Mouse (Mus musculus) thymus, adult 2 months (tissue): ENCODE measurements around the gene Sema6d. TPM values are rescaled to one million over a fixed set of nuclear protein-coding genes. Genes with fewer than 3 reads are reported as not detected.

Experiments used
- DNase-seq: peaks from one replicate; pipeline ENCODE4 v3.0.0; 2021
- H3K27ac ChIP-seq: fragments of 200-500 bp; 2 replicates; pipeline ENCODE4 v1.5.1; 2012; ENCODE audit warnings: low read length, control low read depth; ENCODE audit not compliant: control insufficient read depth, insufficient read depth
- H3K27me3 ChIP-seq: fragments of 200-500 bp; 2 replicates; pipeline ENCODE4 v1.6.1; 2012; ENCODE audit warnings: mild to moderate bottlenecking, low read length, moderate library complexity, mixed read lengths; ENCODE audit not compliant: control insufficient read depth, insufficient read depth
- H3K36me3 ChIP-seq: fragments of 200-500 bp; 2 replicates; pipeline ENCODE4 v1.6.1; 2012; ENCODE audit warnings: mild to moderate bottlenecking, low read length, moderate library complexity; ENCODE audit not compliant: control insufficient read depth, insufficient read depth
- H3K4me1 ChIP-seq: fragments of 200-500 bp; replicated peaks from 2 replicates; pipeline ENCODE4 v1.6.1; 2012; ENCODE audit warnings: low read length; ENCODE audit not compliant: control insufficient read depth, insufficient read depth
- H3K4me3 ChIP-seq: fragments of 200-500 bp; 2 replicates; pipeline ENCODE4 v1.5.1; 2012; ENCODE audit warnings: mild to moderate bottlenecking, low read length, control low read depth, moderate library complexity; ENCODE audit not compliant: control insufficient read depth, insufficient read depth
- CTCF ChIP-seq: fragments of 200-500 bp; IDR thresholded peaks from 2 replicates; pipeline ENCODE4 v1.5.1; 2012; ENCODE audit warnings: mild to moderate bottlenecking, control low read depth, low read length, moderate library complexity, borderline replicate concordance; ENCODE audit not compliant: control insufficient read depth, poor library complexity, insufficient read depth; ENCODE audit errors: extremely low read depth
- POLR2A ChIP-seq: fragments of 200-500 bp; IDR thresholded peaks from 2 replicates; pipeline ENCODE4 v1.6.1; 2012; ENCODE audit warnings: mild to moderate bottlenecking, low read length, control low read depth, moderate library complexity; ENCODE audit not compliant: control insufficient read depth, poor library complexity, insufficient read depth; ENCODE audit errors: extremely low read depth
- WGBS: fragments of 180-500 bp; shearing (Covaris S2); methylation state at CpG from one replicate; pipeline ENCODE4 v1.1.7; 2018; 5-methylcytosine and 5-hydroxymethylcytosine counted together
- polyA plus RNA-seq: library from polyadenylated mRNA; depleted of rRNA; stranded (reverse); fragments of >200 nt; gene quantifications from 2 replicates; pipeline ENCODE4 v1.2.3, GENCODE M21; 2012; rRNA removed

Sema6d gene
- 4.6 and 5.5 TPM in 2 replicates for polyA plus RNA-seq

DNA sequence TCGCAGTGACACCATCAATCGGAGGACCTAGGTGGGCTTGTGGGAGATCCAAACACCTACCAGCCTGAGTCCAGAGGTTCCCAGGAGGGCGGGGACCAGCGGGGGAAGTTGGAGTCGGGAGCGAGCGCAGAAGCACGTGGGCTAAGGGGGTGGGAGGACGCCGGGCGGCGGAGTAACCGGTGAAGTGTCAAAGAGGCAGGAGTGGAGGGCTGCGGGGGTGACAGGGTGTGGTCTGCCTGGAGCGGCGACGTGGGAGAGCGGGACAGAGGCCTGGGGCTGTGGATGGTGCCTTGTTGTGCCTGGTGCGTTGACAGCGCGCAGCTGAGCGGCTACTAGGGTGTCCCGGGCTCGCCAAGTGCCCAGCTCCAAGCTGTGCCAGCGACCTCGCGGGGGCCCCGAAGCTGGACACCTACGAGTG is at the start of gene Sema6d:
TSS of gene Sema6d (plus strand) at position 157 of the 418 bp plus-strand sequence.
- no peak for TF ChIP-seq CTCF
- TF ChIP-seq POLR2A = no peak
- 7% methylated on average over 29 of the region's 29 CpGs for WGBS
- Histone ChIP-seq H3K4me3 (no peak within 1 kb of the TSS; the same call in 1 of the 2 replicates), H3K36me3 (no peaks in the 10 kb centered on the region), H3K27me3 (no peaks in the 10 kb centered on the region; the same call in 1 of the 2 replicates), H3K27ac (no peak within 1 kb of the TSS), H3K4me1 (no peaks in the 10 kb centered on the region)
- DNase-seq = no peak

GRCm38 (mm10) chr2:124059910-124060309 is 29.9 kb upstream of the Sema6d start:
- 90% methylated on average over 3 of the region's 3 CpGs for WGBS
- H3K27ac ChIP-seq = no peak overlapping the region
- TF ChIP-seq CTCF = no peak
- no peak for TF ChIP-seq POLR2A
- DNase-seq = no peak
- H3K4me1 ChIP-seq = no peaks in the 10 kb centered on the region
- no peak overlapping the region for H3K4me3 ChIP-seq
- H3K36me3 ChIP-seq = no peaks in the 10 kb centered on the region
- H3K27me3 ChIP-seq = no peaks in the 10 kb centered on the region

- no peak for TF ChIP-seq CTCF
- TF ChIP-seq POLR2A = no peak
- no peaks in the 10 kb centered on the region for H3K27me3 ChIP-seq
- H3K27ac ChIP-seq = no peak overlapping the region
- H3K4me1 ChIP-seq = no peaks in the 10 kb centered on the region
- H3K36me3 ChIP-seq = no peaks in the 10 kb centered on the region
- no peak overlapping the region for H3K4me3 ChIP-seq
- DNase-seq = no peak
- 89% methylated on average over 4 of the region's 4 CpGs for WGBS
Measured at GRCm38 (mm10) chr2:124068380-124068779, 21.4 kb upstream of the Sema6d start.

GRCm38 (mm10) chr2:124070664-124071063 is 19.1 kb upstream of the Sema6d start:
- no peak for DNase-seq
- Histone ChIP-seq H3K36me3 (no peaks in the 10 kb centered on the region), H3K27ac (no peak overlapping the region), H3K4me3 (no peak overlapping the region), H3K27me3 (no peaks in the 10 kb centered on the region), H3K4me1 (no peaks in the 10 kb centered on the region)
- TF ChIP-seq POLR2A (no peak), CTCF (no peak)
- WGBS = 85% methylated on average over 2 of the region's 2 CpGs

- no peak for DNase-seq
- Histone ChIP-seq H3K27me3 (no peaks in the 10 kb centered on the region), H3K4me1 (no peaks in the 10 kb centered on the region), H3K4me3 (no peak overlapping the region), H3K36me3 (no peaks in the 10 kb centered on the region), H3K27ac (no peak overlapping the region)
- WGBS = 13% methylated on average over 2 of the region's 2 CpGs
- no peak for TF ChIP-seq CTCF
Measured at GRCm38 (mm10) chr2:124071380-124071779, 18.4 kb upstream of the Sema6d start.

- Histone ChIP-seq H3K36me3 (no peaks in the 10 kb centered on the region), H3K4me3 (no peak overlapping the region), H3K4me1 (no peaks in the 10 kb centered on the region), H3K27ac (no peak overlapping the region), H3K27me3 (no peaks in the 10 kb centered on the region; the same call in 1 of the 2 replicates)
- TF ChIP-seq POLR2A = no peak
- 8% methylated on average over 49 of the region's 49 CpGs for WGBS
- DNase-seq = no peak
Measured at GRCm38 (mm10) chr2:124090231-124091141, 717 bp downstream of the Sema6d start.
